Mouse (Mus musculus): ENCODE data around the gene Hoxc5. TPM values are rescaled to one million over a fixed set of nuclear protein-coding genes. Genes with fewer than 3 reads are reported as not detected.

The Hoxc5 gene
- polyA plus RNA-seq, 1 experiment from 2014 or later, result 0.53 TPM

GRCm38 (mm10) chr15:103040601-103041000 lies 73.4 kb downstream of the Hoxc5 start:
- H3K9me3 ChIP-seq (replicated peaks; ENCODE audit: control insufficient read depth, low read length), result no peaks in the 10 kb centered on the region
- H3K27me3 ChIP-seq (ENCODE audit: control insufficient read depth, insufficient read depth, low read length), result peaks cover 84% of the 10 kb centered on the region
- no peaks in the 10 kb centered on the region for H3K36me3 ChIP-seq (replicated peaks; ENCODE audit: control insufficient read depth, insufficient read depth, low read depth, low read length)
- ATAC-seq (replicated peaks; ENCODE audit: insufficient number of reproducible peaks, low FRiP score, low TSS enrichment, low read depth) (no peak), DNase-seq (ENCODE audit: low spot score) (peak; percentile 0)
- H3K27ac ChIP-seq (replicated peaks; ENCODE audit: low read depth, low read length), result no peak overlapping the region
- H3K4me1 ChIP-seq (ENCODE audit: control insufficient read depth, insufficient read depth, low read length), result no peaks in the 10 kb centered on the region
- WGBS, result 3% methylated on average over 12 of the region's 12 CpGs
- no peak overlapping the region for H3K4me3 ChIP-seq (ENCODE audit: low read depth, low read length)
- no peak overlapping the region for H3K4me2 ChIP-seq (ENCODE audit: low read depth, low read length)
- H3K9ac ChIP-seq (replicated peaks; ENCODE audit: low read length), result no peak overlapping the region

GRCm38 (mm10) chr15:103041613-103042012 lies 74.4 kb downstream of the Hoxc5 start:
- H3K27me3 ChIP-seq (ENCODE audit: control insufficient read depth, insufficient read depth, low read length), result peaks cover 79% of the 10 kb centered on the region
- no peak overlapping the region for H3K4me2 ChIP-seq (ENCODE audit: low read depth, low read length)
- no peaks in the 10 kb centered on the region for H3K4me1 ChIP-seq (ENCODE audit: control insufficient read depth, insufficient read depth, low read length)
- no peak overlapping the region for H3K4me3 ChIP-seq (ENCODE audit: low read depth, low read length)
- no peaks in the 10 kb centered on the region for H3K9me3 ChIP-seq (replicated peaks; ENCODE audit: control insufficient read depth, low read length)
- 12% methylated on average over 5 of the region's 5 CpGs for WGBS
- no peak overlapping the region for H3K9ac ChIP-seq (replicated peaks; ENCODE audit: low read length)
- DNase-seq (ENCODE audit: low spot score) (peak; percentile 0), ATAC-seq (replicated peaks; ENCODE audit: insufficient number of reproducible peaks, low FRiP score, low TSS enrichment, low read depth) (no peak)
- H3K27ac ChIP-seq (replicated peaks; ENCODE audit: low read depth, low read length), result no peak overlapping the region
- H3K36me3 ChIP-seq (replicated peaks; ENCODE audit: control insufficient read depth, insufficient read depth, low read depth, low read length), result no peaks in the 10 kb centered on the region

- Histone ChIP-seq H3K36me3 (replicated peaks; ENCODE audit: control insufficient read depth, insufficient read depth, low read depth, low read length) (no peaks in the 10 kb centered on the region), H3K9me3 (replicated peaks; ENCODE audit: control insufficient read depth, low read length) (no peaks in the 10 kb centered on the region), H3K4me2 (ENCODE audit: low read depth, low read length) (no peak overlapping the region), H3K9ac (replicated peaks; ENCODE audit: low read length) (no peak overlapping the region), H3K27ac (replicated peaks; ENCODE audit: low read depth, low read length) (no peak overlapping the region), H3K4me1 (ENCODE audit: control insufficient read depth, insufficient read depth, low read length) (no peaks in the 10 kb centered on the region), H3K27me3 (ENCODE audit: control insufficient read depth, insufficient read depth, low read length) (peaks cover 76% of the 10 kb centered on the region), H3K4me3 (ENCODE audit: low read depth, low read length) (no peak overlapping the region)
- DNase-seq (ENCODE audit: low spot score) (no peak), ATAC-seq (replicated peaks; ENCODE audit: insufficient number of reproducible peaks, low FRiP score, low TSS enrichment, low read depth) (no peak)
- WGBS, result 11% methylated on average over 1 of the region's 1 CpGs
Measured at GRCm38 (mm10) chr15:103042209-103042608, 75.0 kb downstream of the Hoxc5 start.

- Histone ChIP-seq H3K36me3 (replicated peaks; ENCODE audit: control insufficient read depth, insufficient read depth, low read depth, low read length) (no peaks in the 10 kb centered on the region), H3K27me3 (ENCODE audit: control insufficient read depth, insufficient read depth, low read length) (peaks cover 48% of the 10 kb centered on the region), H3K9ac (replicated peaks; ENCODE audit: low read length) (no peak overlapping the region), H3K27ac (replicated peaks; ENCODE audit: low read depth, low read length) (no peak overlapping the region), H3K4me1 (ENCODE audit: control insufficient read depth, insufficient read depth, low read length) (no peaks in the 10 kb centered on the region), H3K4me2 (ENCODE audit: low read depth, low read length) (no peak overlapping the region), H3K4me3 (ENCODE audit: low read depth, low read length) (no peak overlapping the region), H3K9me3 (replicated peaks; ENCODE audit: control insufficient read depth, low read length) (no peaks in the 10 kb centered on the region)
- DNase-seq (ENCODE audit: low spot score) (no peak), ATAC-seq (replicated peaks; ENCODE audit: insufficient number of reproducible peaks, low FRiP score, low TSS enrichment, low read depth) (no peak)
- WGBS, result 43% methylated on average over 2 of the region's 2 CpGs
Measured at GRCm38 (mm10) chr15:103051670-103052069, 84.4 kb downstream of the Hoxc5 start.

- Histone ChIP-seq H3K27me3 (ENCODE audit: control insufficient read depth, insufficient read depth, low read length) (peaks cover 53% of the 10 kb centered on the region), H3K4me2 (ENCODE audit: low read depth, low read length) (no peak overlapping the region), H3K4me1 (ENCODE audit: control insufficient read depth, insufficient read depth, low read length) (no peaks in the 10 kb centered on the region), H3K9me3 (replicated peaks; ENCODE audit: control insufficient read depth, low read length) (no peaks in the 10 kb centered on the region), H3K9ac (replicated peaks; ENCODE audit: low read length) (no peak overlapping the region), H3K4me3 (ENCODE audit: low read depth, low read length) (no peak overlapping the region), H3K36me3 (replicated peaks; ENCODE audit: control insufficient read depth, insufficient read depth, low read depth, low read length) (no peaks in the 10 kb centered on the region), H3K27ac (replicated peaks; ENCODE audit: low read depth, low read length) (no peak overlapping the region)
- no peak for DNase-seq (ENCODE audit: low spot score)
- ATAC-seq (replicated peaks; ENCODE audit: insufficient number of reproducible peaks, low FRiP score, low TSS enrichment, low read depth), result no peak
Measured at GRCm38 (mm10) chr15:103053210-103053609, 86.0 kb downstream of the Hoxc5 start.

GRCm38 (mm10) chr15:103056396-103056795 lies 89.2 kb downstream of the Hoxc5 start:
- H3K36me3 ChIP-seq (replicated peaks; ENCODE audit: control insufficient read depth, insufficient read depth, low read depth, low read length), result no peaks in the 10 kb centered on the region
- ATAC-seq (replicated peaks; ENCODE audit: insufficient number of reproducible peaks, low FRiP score, low TSS enrichment, low read depth), result no peak
- no peak overlapping the region for H3K9ac ChIP-seq (replicated peaks; ENCODE audit: low read length)
- peaks cover 64% of the 10 kb centered on the region for H3K27me3 ChIP-seq (ENCODE audit: control insufficient read depth, insufficient read depth, low read length)
- H3K4me1 ChIP-seq (ENCODE audit: control insufficient read depth, insufficient read depth, low read length), result no peaks in the 10 kb centered on the region
- H3K27ac ChIP-seq (replicated peaks; ENCODE audit: low read depth, low read length), result no peak overlapping the region
- H3K4me3 ChIP-seq (ENCODE audit: low read depth, low read length), result no peak overlapping the region
- WGBS, result 40% methylated on average over 2 of the region's 2 CpGs
- H3K9me3 ChIP-seq (replicated peaks; ENCODE audit: control insufficient read depth, low read length), result no peaks in the 10 kb centered on the region
- DNase-seq (ENCODE audit: low spot score), result no peak
- H3K4me2 ChIP-seq (ENCODE audit: low read depth, low read length), result no peak overlapping the region

- no peaks in the 10 kb centered on the region for H3K9me3 ChIP-seq (replicated peaks; ENCODE audit: control insufficient read depth, low read length)
- H3K4me3 ChIP-seq (ENCODE audit: low read depth, low read length), result no peak overlapping the region
- ATAC-seq (replicated peaks; ENCODE audit: insufficient number of reproducible peaks, low FRiP score, low TSS enrichment, low read depth) (no peak), DNase-seq (ENCODE audit: low spot score) (no peak)
- H3K4me1 ChIP-seq (ENCODE audit: control insufficient read depth, insufficient read depth, low read length), result no peaks in the 10 kb centered on the region
- H3K4me2 ChIP-seq (ENCODE audit: low read depth, low read length), result no peak overlapping the region
- no peak overlapping the region for H3K9ac ChIP-seq (replicated peaks; ENCODE audit: low read length)
- H3K27me3 ChIP-seq (ENCODE audit: control insufficient read depth, insufficient read depth, low read length), result peaks cover 82% of the 10 kb centered on the region
- no peak overlapping the region for H3K27ac ChIP-seq (replicated peaks; ENCODE audit: low read depth, low read length)
- under 1% methylated on average over 12 of the region's 12 CpGs for WGBS
- H3K36me3 ChIP-seq (replicated peaks; ENCODE audit: control insufficient read depth, insufficient read depth, low read depth, low read length), result no peaks in the 10 kb centered on the region
Measured at GRCm38 (mm10) chr15:103058715-103059114, 91.5 kb downstream of the Hoxc5 start.

- under 1% methylated on average over 21 of the region's 21 CpGs for WGBS
- Histone ChIP-seq H3K4me3 (ENCODE audit: low read depth, low read length) (no peak overlapping the region), H3K4me1 (ENCODE audit: control insufficient read depth, insufficient read depth, low read length) (no peaks in the 10 kb centered on the region), H3K27ac (replicated peaks; ENCODE audit: low read depth, low read length) (no peak overlapping the region), H3K27me3 (ENCODE audit: control insufficient read depth, insufficient read depth, low read length) (peaks cover 82% of the 10 kb centered on the region), H3K4me2 (ENCODE audit: low read depth, low read length) (no peak overlapping the region), H3K36me3 (replicated peaks; ENCODE audit: control insufficient read depth, insufficient read depth, low read depth, low read length) (no peaks in the 10 kb centered on the region), H3K9me3 (replicated peaks; ENCODE audit: control insufficient read depth, low read length) (no peaks in the 10 kb centered on the region), H3K9ac (replicated peaks; ENCODE audit: low read length) (no peak overlapping the region)
- DNase-seq (ENCODE audit: low spot score) (peak; percentile 54), ATAC-seq (replicated peaks; ENCODE audit: insufficient number of reproducible peaks, low FRiP score, low TSS enrichment, low read depth) (no peak)
Measured at GRCm38 (mm10) chr15:103059393-103059992, 92.2 kb downstream of the Hoxc5 start.

Data from embryonic facial prominence, embryonic 11.5 days (tissue).